Mouse (Mus musculus) ES-E14 (cell line): ENCODE measurements around the gene Rhox7a. TPM values are rescaled to one million over a fixed set of nuclear protein-coding genes. Genes with fewer than 3 reads are reported as not detected.

Source experiments
- DNase-seq: peaks from one replicate; pipeline ENCODE4 v3.0.0-alpha.2; 2013; ENCODE audit warnings: low read depth, low spot score
- H3K27ac ChIP-seq: 2 replicates; pipeline ENCODE4 v1.5.1; 2012; ENCODE audit warnings: low read depth, mild to moderate bottlenecking, low read length, moderate library complexity, mixed read lengths; ENCODE audit not compliant: poor library complexity, insufficient read depth, severe bottlenecking
- H3K36me3 ChIP-seq: 2 replicates; pipeline ENCODE4 v1.6.1; 2012; ENCODE audit warnings: mild to moderate bottlenecking, low read length, moderate library complexity, mixed read lengths; ENCODE audit not compliant: control insufficient read depth, poor library complexity, insufficient read depth, severe bottlenecking
- H3K4me1 ChIP-seq, 2 experiments: fragments of 150-350 bp in 1 of 2; sonication (generic) in 1 of 2; 2 replicates each; pipeline ENCODE4 v1.6.1; 2012; ENCODE audit warnings: low read length in 2 of 2, mild to moderate bottlenecking in 1 of 2, mixed read lengths in 1 of 2; ENCODE audit not compliant: control insufficient read depth in 2 of 2, insufficient read depth in 2 of 2, poor library complexity in 1 of 2
- H3K4me3 ChIP-seq, 2 experiments: fragments of 150-350 bp in 1 of 2; sonication (generic) in 1 of 2; 2 replicates each; pipeline ENCODE4 v1.5.1; 2012; ENCODE audit warnings: low read length in 2 of 2, low read depth in 1 of 2, mild to moderate bottlenecking in 1 of 2, mixed read lengths in 1 of 2; ENCODE audit not compliant: insufficient read depth in 1 of 2, poor library complexity in 1 of 2, severe bottlenecking in 1 of 2
- H3K9ac ChIP-seq: 2 replicates; pipeline ENCODE4 v1.6.1; 2012; ENCODE audit warnings: low read depth, mild to moderate bottlenecking, low read length, mixed read lengths; ENCODE audit not compliant: poor library complexity, insufficient read depth, severe bottlenecking
- H3K9me3 ChIP-seq: fragments of 150-350 bp; sonication (generic); 2 replicates; pipeline ENCODE4 v1.6.1; 2012; ENCODE audit warnings: low read depth, mild to moderate bottlenecking, low read length; ENCODE audit not compliant: control insufficient read depth, insufficient read depth
- CHD2 ChIP-seq: IDR thresholded peaks from 2 replicates; pipeline ENCODE4 v1.6.1; 2014; ENCODE audit warnings: mild to moderate bottlenecking, low read depth, low read length, inconsistent platforms
- HCFC1 ChIP-seq: IDR thresholded peaks from 2 replicates; pipeline ENCODE4 v1.6.1; 2012; ENCODE audit warnings: low read length, inconsistent platforms, borderline replicate concordance; ENCODE audit not compliant: insufficient read depth
- MAFK ChIP-seq: IDR thresholded peaks from 2 replicates; pipeline ENCODE4 v1.6.1; 2014; ENCODE audit warnings: mild to moderate bottlenecking, low read depth, low read length, inconsistent platforms; ENCODE audit not compliant: insufficient read depth
- ZC3H11A ChIP-seq: IDR thresholded peaks from 2 replicates; pipeline ENCODE4 v1.6.1; 2012; ENCODE audit warnings: low read depth, mild to moderate bottlenecking, inconsistent platforms, low read length, borderline replicate concordance
- ZNF384 ChIP-seq: IDR thresholded peaks from 2 replicates; pipeline ENCODE4 v1.6.1; 2012; ENCODE audit warnings: low read depth, low read length, inconsistent platforms
- in situ Hi-C, 2 experiments: fragments of 600-800 bp; cut with MboI; formaldehyde crosslinking; loops; one replicate each; pipeline ENCODE4 v1.15.1; 2025; ENCODE audit warnings: low sequenced_read_pairs in 2 of 2, inconsistent platforms in 1 of 2; ENCODE audit not compliant: unreplicated experiment in 2 of 2
- total RNA-seq: library from RNA; depleted of rRNA; stranded (reverse); fragments of 300-350 nt; gene quantifications from 2 replicates; pipeline ENCODE4 v1.2.3, GENCODE M21; 2012; rRNA removed

The Rhox7a gene
- total RNA-seq, 1 experiment = not detected

DNA sequence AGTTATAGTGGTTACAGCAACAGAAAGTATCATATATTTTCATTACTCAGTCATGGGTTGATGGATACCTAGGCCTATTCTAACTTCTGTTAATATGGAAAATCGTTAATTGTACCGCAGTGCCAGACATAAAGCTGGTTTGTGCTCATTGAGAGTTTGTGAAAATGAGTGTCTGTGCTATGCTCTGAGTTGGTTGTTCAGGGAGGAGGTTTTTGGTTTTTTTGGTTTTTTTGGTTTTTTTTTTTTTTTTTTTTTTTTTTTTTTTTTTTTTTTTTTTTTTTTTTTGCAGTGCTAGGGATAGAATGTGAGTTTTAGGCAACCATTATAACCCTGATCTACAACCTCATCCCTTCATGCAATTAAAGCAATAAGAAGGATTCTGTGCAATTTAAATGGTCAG, 40.2 kb downstream of the Rhox7a start:
- DNase-seq = no peak

DNA sequence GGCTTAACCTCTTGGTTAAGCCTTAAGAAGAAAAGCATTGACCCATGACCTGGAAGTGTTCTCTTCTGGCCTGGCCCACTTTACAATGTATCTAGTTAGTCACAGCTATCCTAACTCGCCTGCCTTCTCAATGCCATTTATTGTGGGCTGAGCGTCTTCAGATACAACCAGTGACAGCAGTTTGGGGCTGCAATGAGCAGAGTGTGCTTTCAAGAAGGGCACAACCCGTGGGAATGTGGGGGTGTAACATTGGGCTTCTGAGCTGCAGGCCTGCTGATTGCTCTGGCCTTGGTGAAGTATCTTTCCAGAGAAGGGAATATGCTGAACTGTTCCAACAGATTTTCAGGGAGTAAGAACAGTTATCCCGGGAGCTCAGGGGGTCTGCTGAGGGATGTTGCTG, 47.4 kb downstream of the Rhox7a start, which contains the start of gene Rhox8:
TSS of gene Rhox8 (minus strand) at position 101 of the 400 bp plus-strand sequence.
- H3K9ac ChIP-seq = no peak within 1 kb of the TSS
- in situ Hi-C loops = no loop called here
- no peak for DNase-seq
- no peak within 1 kb of the TSS for H3K4me3 ChIP-seq
- H3K27ac ChIP-seq = no peak within 1 kb of the TSS
- no peaks in the 10 kb centered on the region for H3K9me3 ChIP-seq
- H3K36me3 ChIP-seq = no peaks in the 10 kb centered on the region
- H3K4me1 ChIP-seq = no peaks in the 10 kb centered on the region
- TF ChIP-seq ZNF384 = no peak
- no peak for TF ChIP-seq HCFC1
- no peak for TF ChIP-seq CHD2
- TF ChIP-seq ZC3H11A = no peak
- no peak for TF ChIP-seq MAFK

More for the DNA sequence above, 40.2 kb downstream of the Rhox7a start:
- Histone ChIP-seq H3K27ac (no peak overlapping the region), H3K4me1 (no peaks in the 10 kb centered on the region), H3K9me3 (no peaks in the 10 kb centered on the region), H3K9ac (no peak overlapping the region), H3K36me3 (no peaks in the 10 kb centered on the region), H3K4me3 (no peak overlapping the region)
- TF ChIP-seq MAFK (no peak), ZNF384 (peak; percentile 80)
- in situ Hi-C loops = no loop called here

Other genes with a start within 250 kb of the Rhox7a start
- gene Rhox4f, start 224.0 kb upstream of the Rhox7a start, total RNA-seq = not detected in 2 replicates
- gene Rhox3g, start 203.1 kb upstream of the Rhox7a start, total RNA-seq = not detected in 2 replicates
- gene Rhox2g, start 188.2 kb upstream of the Rhox7a start, total RNA-seq = 0.71 TPM in 1 of 2 replicates, not detected in the other
- 0.11 TPM in 1 of 2 replicates, not detected in the other for gene Rhox4g, start 180.4 kb upstream of the Rhox7a start, total RNA-seq
- gene Rhox3h, start 162.9 kb upstream of the Rhox7a start, total RNA-seq = not detected in 2 replicates
- gene Rhox2h, start 158.4 kb upstream of the Rhox7a start, total RNA-seq = not detected in 2 replicates
- gene Rhox5, start 26.8 kb upstream of the Rhox7a start, total RNA-seq = 345 and 408 TPM in 2 replicates
- gene Rhox6, start 4.8 kb upstream of the Rhox7a start, total RNA-seq = 13.8 and 38.0 TPM in 2 replicates
- not detected in 2 replicates for gene Rhox8, start 47.3 kb downstream of the Rhox7a start, total RNA-seq
- gene Rhox7b, start 65.5 kb downstream of the Rhox7a start, total RNA-seq = not detected in 2 replicates
- 18.5 and 33.2 TPM in 2 replicates for gene Rhox9, start 70.1 kb downstream of the Rhox7a start, total RNA-seq
- gene Btg1-ps1, start 187.1 kb downstream of the Rhox7a start, total RNA-seq = not detected in 2 replicates
- gene Btg1-ps2, start 211.4 kb downstream of the Rhox7a start, total RNA-seq = not detected in 2 replicates
- gene Rhox10, start 234.8 kb downstream of the Rhox7a start, total RNA-seq = 1.0 and 4.2 TPM in 2 replicates